Mouse (Mus musculus): ENCODE measurements at regions not wholly inside any gene's neighbourhood (a gene's known extent, or its start where the extent isn't known, plus 50 kb on each side); places are given as distances from the start of the nearest gene placed in this dataset.

- WGBS = 93% methylated on average over 3 of the region's 3 CpGs
Observed at GRCm38 (mm10) chr19:15851622-15852021, 95.5 kb downstream of the Psat1 start.

DNA sequence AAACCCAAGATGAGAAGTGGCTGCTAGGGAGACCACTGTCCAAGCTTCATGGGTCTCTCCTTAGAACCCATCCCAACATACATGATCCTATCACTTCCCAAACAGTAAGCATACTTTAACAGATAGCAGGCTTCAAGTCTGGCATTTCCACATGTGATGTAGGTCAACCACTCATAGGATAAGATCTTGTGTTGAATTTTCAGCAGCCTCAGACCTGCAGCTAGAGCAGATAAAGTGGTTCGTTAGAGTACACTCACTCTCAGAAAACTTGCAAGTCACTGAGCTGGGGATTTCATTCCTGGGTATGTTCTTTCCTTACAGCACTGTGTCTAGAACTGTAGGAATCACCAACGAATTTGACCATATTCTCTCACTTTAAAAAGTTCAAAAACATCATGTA is 96.4 kb downstream of the Psat1 start:
- no peak overlapping the region for H3K9ac ChIP-seq
- H3K27me3 ChIP-seq = no peaks in the 10 kb centered on the region
- H3K36me3 ChIP-seq = no peaks in the 10 kb centered on the region
- no peaks in the 10 kb centered on the region for H3K9me3 ChIP-seq
- no peak for ATAC-seq (ENCODE audit: insufficient number of reproducible peaks, insufficient read depth, low FRiP score, low TSS enrichment, low read depth)
- WGBS = 62% methylated on average over 2 of the region's 2 CpGs
- no peak overlapping the region for H3K27ac ChIP-seq
- no peaks in the 10 kb centered on the region for H3K4me1 ChIP-seq
- H3K4me3 ChIP-seq = no peak overlapping the region
- H3K4me2 ChIP-seq = no peak overlapping the region

More at GRCm38 (mm10) chr19:15851622-15852021, 95.5 kb downstream of the Psat1 start:
- H3K4me1 ChIP-seq = no peaks in the 10 kb centered on the region
- ATAC-seq (ENCODE audit: insufficient number of reproducible peaks, insufficient read depth, low FRiP score, low TSS enrichment, low read depth) = no peak
- H3K36me3 ChIP-seq = no peaks in the 10 kb centered on the region
- no peak overlapping the region for H3K4me2 ChIP-seq
- H3K27ac ChIP-seq = no peak overlapping the region
- no peaks in the 10 kb centered on the region for H3K27me3 ChIP-seq
- no peak overlapping the region for H3K9ac ChIP-seq
- H3K9me3 ChIP-seq = no peaks in the 10 kb centered on the region
- H3K4me3 ChIP-seq = no peak overlapping the region

DNA sequence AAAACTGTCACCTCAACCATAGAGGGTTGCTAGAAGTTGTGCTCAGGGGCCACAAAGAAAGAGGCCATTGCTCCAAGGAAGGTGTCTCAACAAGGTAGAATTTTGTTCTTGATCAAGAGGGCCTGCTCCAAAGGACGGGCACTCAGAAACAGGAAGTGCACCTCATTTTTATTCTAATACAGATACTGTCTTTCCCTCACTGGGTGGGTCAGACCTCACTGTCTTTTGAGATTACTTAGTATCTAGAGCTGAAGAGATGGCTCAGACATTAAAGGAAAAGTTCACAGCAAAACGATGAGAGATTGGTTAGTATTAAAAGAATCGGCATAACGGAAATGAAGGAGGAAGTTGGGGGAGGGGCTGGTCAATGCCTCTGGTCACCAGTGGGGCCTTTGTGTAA is 97.9 kb downstream of the Psat1 start:
- Histone ChIP-seq H3K27ac (no peak overlapping the region), H3K4me3 (no peak overlapping the region), H3K4me2 (no peak overlapping the region), H3K36me3 (no peaks in the 10 kb centered on the region), H3K9ac (no peak overlapping the region), H3K9me3 (no peaks in the 10 kb centered on the region), H3K27me3 (no peaks in the 10 kb centered on the region), H3K4me1 (no peaks in the 10 kb centered on the region)
- ATAC-seq (ENCODE audit: insufficient number of reproducible peaks, insufficient read depth, low FRiP score, low TSS enrichment, low read depth) = no peak
- 78% methylated on average over 4 of the region's 4 CpGs for WGBS

DNA sequence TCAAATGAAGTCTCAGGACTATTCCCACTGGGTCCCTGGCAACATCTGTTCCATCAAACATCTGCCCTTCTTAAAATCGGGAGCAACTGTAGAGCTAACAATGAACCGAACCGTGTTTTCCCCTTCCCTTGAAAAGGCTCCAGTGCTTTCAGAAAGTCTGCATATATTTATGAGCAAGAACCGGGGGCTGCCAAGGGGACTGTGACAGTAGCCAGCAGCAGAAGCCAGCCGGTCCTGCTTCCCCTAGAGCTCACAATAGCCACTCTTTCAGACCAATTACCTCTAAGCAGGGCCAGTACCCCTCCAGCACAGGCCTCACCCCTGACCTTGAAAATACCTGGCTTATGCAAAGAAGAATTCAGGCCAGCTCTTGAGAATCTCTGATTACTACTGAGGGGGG is 108.8 kb downstream of the Psat1 start:
- 44% methylated on average over 5 of the region's 5 CpGs for WGBS
- H3K9ac ChIP-seq = no peak overlapping the region

GRCm38 (mm10) chr19:15837715-15838175 is 109.4 kb downstream of the Psat1 start:
- Histone ChIP-seq H3K4me3 (no peak overlapping the region), H3K27me3 (no peaks in the 10 kb centered on the region), H3K36me3 (no peaks in the 10 kb centered on the region), H3K27ac (no peak overlapping the region), H3K9ac (no peak overlapping the region), H3K4me2 (no peak overlapping the region), H3K9me3 (no peaks in the 10 kb centered on the region), H3K4me1 (no peaks in the 10 kb centered on the region)
- 56% methylated on average over 1 of the region's 1 CpGs for WGBS
- ATAC-seq (ENCODE audit: insufficient number of reproducible peaks, insufficient read depth, low FRiP score, low TSS enrichment, low read depth) = no peak

More for the DNA sequence above, 108.8 kb downstream of the Psat1 start:
- H3K9me3 ChIP-seq = no peaks in the 10 kb centered on the region
- no peak for ATAC-seq (ENCODE audit: insufficient number of reproducible peaks, insufficient read depth, low FRiP score, low TSS enrichment, low read depth)
- no peaks in the 10 kb centered on the region for H3K4me1 ChIP-seq
- H3K27me3 ChIP-seq = no peaks in the 10 kb centered on the region
- H3K4me3 ChIP-seq = no peak overlapping the region
- no peaks in the 10 kb centered on the region for H3K36me3 ChIP-seq
- no peak overlapping the region for H3K4me2 ChIP-seq
- no peak overlapping the region for H3K27ac ChIP-seq

DNA sequence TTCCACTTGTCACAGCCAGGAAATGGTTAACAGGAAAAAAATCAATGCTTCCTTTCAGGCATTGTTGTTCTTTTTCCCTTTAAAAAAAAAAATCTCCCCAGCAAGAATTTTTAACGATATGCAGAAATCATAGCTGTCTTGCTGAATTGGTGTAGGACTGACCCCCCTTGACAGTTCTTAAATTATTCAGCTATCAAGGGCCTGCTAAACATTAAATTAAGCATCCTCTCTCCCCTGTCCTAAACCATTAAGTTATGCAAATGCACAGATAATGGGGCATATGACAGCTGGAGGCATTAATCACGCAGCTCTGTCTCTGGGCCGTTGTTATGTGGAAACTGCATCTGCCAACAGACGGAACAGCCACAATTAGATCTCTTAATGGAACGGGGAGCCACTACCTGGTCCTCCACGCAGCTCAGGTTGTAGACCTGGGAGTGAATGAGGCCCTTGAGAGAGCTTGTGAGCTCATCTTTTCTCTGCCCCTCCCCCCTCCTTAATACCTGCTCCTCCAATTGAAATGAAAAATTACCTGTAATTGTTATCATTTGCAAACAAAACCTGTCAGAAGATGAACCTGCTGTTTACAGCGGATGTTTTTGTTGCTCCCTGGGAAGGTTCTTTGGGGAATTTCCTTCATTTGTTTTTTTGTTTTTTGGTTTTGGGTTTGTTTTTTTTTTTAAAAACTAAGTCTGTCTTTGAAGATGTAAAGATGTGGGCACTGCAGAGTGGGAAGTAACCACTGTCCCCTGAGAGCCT is 110.0 kb downstream of the Psat1 start:
- no peak overlapping the region for H3K4me3 ChIP-seq
- H3K4me1 ChIP-seq = no peaks in the 10 kb centered on the region
- no peak overlapping the region for H3K9ac ChIP-seq
- H3K27ac ChIP-seq = no peak overlapping the region
- no peak overlapping the region for H3K4me2 ChIP-seq
- H3K9me3 ChIP-seq = no peaks in the 10 kb centered on the region
- WGBS = 29% methylated on average over 7 of the region's 7 CpGs
- H3K36me3 ChIP-seq = no peaks in the 10 kb centered on the region
- no peak for ATAC-seq (ENCODE audit: insufficient number of reproducible peaks, insufficient read depth, low FRiP score, low TSS enrichment, low read depth)
- H3K27me3 ChIP-seq = no peaks in the 10 kb centered on the region

DNA sequence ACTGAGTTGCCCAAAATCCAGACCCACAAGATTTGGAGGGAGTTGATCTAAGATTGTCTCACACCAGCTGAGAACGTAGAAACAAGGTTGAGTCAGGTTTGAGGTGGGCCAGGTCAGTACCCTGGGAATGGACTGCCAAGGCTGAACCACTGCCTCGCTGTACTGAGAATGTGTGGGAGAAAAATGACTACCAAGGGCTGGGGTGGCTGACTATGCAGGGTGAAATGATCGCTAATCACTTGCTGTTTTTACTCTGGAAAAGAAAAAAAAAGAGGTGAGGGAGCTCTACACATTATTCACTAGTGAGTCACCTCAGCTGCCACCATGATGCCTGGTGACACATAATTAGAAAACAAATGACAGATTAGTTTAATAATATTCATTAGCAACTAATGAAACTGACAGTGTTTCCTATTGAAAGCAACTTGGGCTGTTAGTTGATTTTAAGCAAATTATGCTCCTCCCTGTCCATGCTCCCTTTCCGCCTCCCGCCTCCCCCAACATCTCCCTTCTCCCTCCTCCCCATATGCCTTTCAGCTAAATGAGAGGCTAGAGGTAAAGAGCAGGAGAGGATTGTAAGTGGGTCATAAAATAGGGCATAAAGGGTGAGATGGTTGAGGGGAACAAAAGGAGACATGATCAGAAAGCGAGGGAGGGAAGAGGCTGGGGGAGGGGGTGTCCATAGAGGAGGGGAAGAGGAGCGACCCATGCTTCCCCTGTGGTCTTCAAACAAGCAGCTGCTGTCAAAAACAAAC is 110.8 kb downstream of the Psat1 start:
- Histone ChIP-seq H3K9ac (no peak overlapping the region), H3K4me3 (no peak overlapping the region), H3K27me3 (no peaks in the 10 kb centered on the region), H3K9me3 (no peaks in the 10 kb centered on the region), H3K4me2 (no peak overlapping the region), H3K36me3 (no peaks in the 10 kb centered on the region), H3K4me1 (no peaks in the 10 kb centered on the region), H3K27ac (no peak overlapping the region)
- no peak for ATAC-seq (ENCODE audit: insufficient number of reproducible peaks, insufficient read depth, low FRiP score, low TSS enrichment, low read depth)
- 61% methylated on average over 7 of the region's 7 CpGs for WGBS

GRCm38 (mm10) chr19:15830385-15830784 is 116.8 kb downstream of the Psat1 start:
- no peaks in the 10 kb centered on the region for H3K27me3 ChIP-seq
- no peak overlapping the region for H3K27ac ChIP-seq
- H3K4me1 ChIP-seq = no peaks in the 10 kb centered on the region; the same call in 1 of the 2 replicates
- no peak overlapping the region for H3K4me2 ChIP-seq
- H3K36me3 ChIP-seq = no peaks in the 10 kb centered on the region
- ATAC-seq (ENCODE audit: insufficient number of reproducible peaks, insufficient read depth, low FRiP score, low TSS enrichment, low read depth) = no peak
- H3K4me3 ChIP-seq = no peak overlapping the region
- no peak overlapping the region for H3K9ac ChIP-seq
- no peaks in the 10 kb centered on the region for H3K9me3 ChIP-seq

- Histone ChIP-seq H3K4me2 (no peak overlapping the region), H3K4me3 (no peak overlapping the region), H3K27me3 (no peaks in the 10 kb centered on the region), H3K36me3 (no peaks in the 10 kb centered on the region), H3K27ac (no peak overlapping the region), H3K4me1 (no peaks in the 10 kb centered on the region; the same call in 1 of the 2 replicates), H3K9ac (no peak overlapping the region), H3K9me3 (no peaks in the 10 kb centered on the region)
- ATAC-seq (ENCODE audit: insufficient number of reproducible peaks, insufficient read depth, low FRiP score, low TSS enrichment, low read depth) = no peak
- 75% methylated on average over 5 of the region's 5 CpGs for WGBS
Observed at GRCm38 (mm10) chr19:15829158-15829557, 118.0 kb downstream of the Psat1 start.

DNA sequence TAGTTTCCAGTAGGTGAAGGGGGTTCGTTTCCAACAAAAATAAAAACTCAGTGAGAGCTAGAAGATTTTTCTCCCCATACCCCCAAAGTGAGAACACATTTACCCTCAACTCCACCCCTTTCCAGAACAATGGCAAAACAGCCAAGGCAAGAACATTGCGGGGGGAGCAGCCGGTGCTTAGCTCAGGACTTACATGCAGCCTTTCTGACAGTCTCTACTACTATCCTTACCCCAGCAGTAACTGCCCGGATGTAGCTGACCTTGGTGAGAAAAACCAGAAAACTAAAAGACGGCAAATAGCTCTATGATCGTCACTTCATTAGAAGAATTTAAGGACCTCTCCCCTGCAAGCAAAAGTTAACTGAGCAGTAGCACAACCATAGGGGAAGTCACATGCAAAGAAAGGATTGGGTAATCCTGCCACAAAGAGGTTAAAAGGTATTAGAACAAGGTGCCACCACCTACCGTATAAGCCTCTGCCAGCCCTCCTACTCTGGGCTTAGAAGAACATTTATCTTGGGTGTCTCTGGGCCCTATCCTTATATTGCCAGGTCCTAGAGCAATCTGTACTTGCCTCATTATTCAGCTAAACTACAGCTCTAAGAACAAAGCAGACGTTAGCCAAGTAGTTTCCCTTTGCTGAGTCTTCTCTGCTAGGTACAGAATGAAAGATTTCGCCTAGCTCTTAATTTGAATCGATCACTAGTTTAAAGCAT is 119.0 kb downstream of the Psat1 start:
- Histone ChIP-seq H3K4me3 (no peak overlapping the region), H3K4me2 (no peak overlapping the region), H3K4me1 (no peaks in the 10 kb centered on the region; the same call in 1 of the 2 replicates), H3K9ac (no peak overlapping the region), H3K9me3 (no peaks in the 10 kb centered on the region), H3K27ac (no peak overlapping the region), H3K27me3 (no peaks in the 10 kb centered on the region), H3K36me3 (no peaks in the 10 kb centered on the region)
- 76% methylated on average over 10 of the region's 10 CpGs for WGBS
- ATAC-seq (ENCODE audit: insufficient number of reproducible peaks, insufficient read depth, low FRiP score, low TSS enrichment, low read depth) = no peak

DNA sequence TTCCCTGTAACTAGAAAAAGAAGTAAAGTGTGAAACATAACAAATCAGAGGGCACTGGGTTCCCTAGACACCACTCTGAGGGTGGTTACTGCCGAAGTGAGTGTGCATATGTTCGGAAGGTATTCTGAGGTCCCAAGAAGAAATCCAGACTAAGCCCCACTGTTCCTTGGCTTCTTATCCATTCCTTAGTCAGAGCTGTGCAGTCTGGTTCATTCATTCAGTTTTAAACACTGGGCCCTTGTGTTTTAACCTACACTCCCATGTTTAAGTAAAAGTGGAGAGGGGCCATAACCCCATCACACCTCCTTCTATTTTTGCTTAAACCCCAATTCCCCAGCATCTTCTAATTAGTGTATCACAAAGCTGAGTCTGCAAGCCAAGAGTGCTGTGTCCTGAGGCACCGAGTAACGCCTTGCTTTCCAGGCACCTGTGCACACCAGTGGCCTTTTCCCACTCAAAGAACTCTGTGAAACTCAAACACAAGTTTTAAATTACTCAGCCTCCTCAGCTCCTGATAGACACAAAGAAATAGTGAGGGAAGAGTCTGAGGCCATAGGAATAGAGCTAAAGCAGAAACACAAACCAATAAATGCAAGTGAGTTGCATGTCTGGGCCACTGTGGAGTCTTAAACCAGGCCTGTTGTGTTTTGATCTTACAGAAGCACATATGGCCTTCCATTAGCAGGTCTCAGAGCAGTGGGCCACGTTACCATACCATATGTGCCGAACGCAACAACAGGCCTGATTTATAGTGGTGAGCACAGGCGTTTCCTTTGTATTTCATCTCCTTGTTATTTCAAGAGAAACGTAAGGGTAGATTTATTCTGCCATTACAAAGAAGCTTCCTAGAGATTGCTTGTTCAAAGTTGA is 119.8 kb downstream of the Psat1 start:
- Histone ChIP-seq H3K27me3 (no peaks in the 10 kb centered on the region), H3K4me3 (no peak overlapping the region), H3K9me3 (no peaks in the 10 kb centered on the region), H3K9ac (no peak overlapping the region), H3K27ac (no peak overlapping the region), H3K4me2 (no peak overlapping the region), H3K36me3 (no peaks in the 10 kb centered on the region), H3K4me1 (no peaks in the 10 kb centered on the region; the same call in 1 of the 2 replicates)
- 62% methylated on average over 9 of the region's 9 CpGs for WGBS
- ATAC-seq (ENCODE audit: insufficient number of reproducible peaks, insufficient read depth, low FRiP score, low TSS enrichment, low read depth) = no peak
